Mouse (Mus musculus) bone marrow macrophage, adult 2 months (primary cell): ENCODE data around the gene Mydgf. TPM values are rescaled to one million over a fixed set of nuclear protein-coding genes. Genes with fewer than 3 reads are reported as not detected.

Experiments used
- H3K27ac ChIP-seq: 2 replicates; pipeline ENCODE4 v1.5.1; 2012; ENCODE audit warnings: low read depth, low read length; ENCODE audit not compliant: insufficient read depth
- H3K4me1 ChIP-seq: 2 replicates; pipeline ENCODE4 v1.6.1; 2012; ENCODE audit warnings: low read length; ENCODE audit not compliant: control insufficient read depth, insufficient read depth
- H3K4me3 ChIP-seq: 2 replicates; pipeline ENCODE4 v1.5.1; 2012; ENCODE audit warnings: mild to moderate bottlenecking, low read length, moderate library complexity; ENCODE audit not compliant: insufficient read depth
- CTCF ChIP-seq: IDR thresholded peaks from 2 replicates; pipeline ENCODE4 v1.5.1; 2012; ENCODE audit warnings: low read depth, mild to moderate bottlenecking, low read length, moderate library complexity
- POLR2A ChIP-seq: IDR thresholded peaks from 2 replicates; pipeline ENCODE4 v1.6.1; 2012; ENCODE audit warnings: mild to moderate bottlenecking, low read depth, low read length, borderline replicate concordance
- polyA plus RNA-seq: library from polyadenylated mRNA; stranded (reverse); fragments of >200 nt; gene quantifications from 2 replicates; pipeline ENCODE4 v1.2.4, GENCODE M21; 2012; ENCODE audit not compliant: missing spikeins, insufficient read depth, insufficient read length

The Mydgf gene
- polyA plus RNA-seq, 1 experiment, result 35.2 TPM

DNA sequence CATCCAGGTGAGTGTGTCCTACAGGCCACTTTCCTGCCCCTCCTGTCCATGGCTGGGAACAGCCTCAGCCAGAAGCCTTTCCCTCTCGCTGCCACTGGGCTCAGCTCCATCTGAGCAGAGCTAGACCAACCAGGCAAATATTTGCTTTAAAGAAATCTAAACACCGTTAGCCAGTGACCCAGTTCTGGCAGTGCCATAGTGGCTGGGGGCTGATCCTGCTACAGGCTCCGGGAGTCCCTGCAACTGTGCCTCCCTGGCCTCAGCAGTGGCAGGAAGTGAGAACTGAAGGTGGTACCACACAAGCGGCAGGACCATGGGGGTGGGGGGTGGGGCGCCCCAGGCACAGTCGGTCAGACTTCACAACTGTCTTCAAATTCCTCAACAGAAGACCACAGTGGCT, 29.0 kb upstream of the Mydgf start:
- no peak for TF ChIP-seq POLR2A
- no peak for TF ChIP-seq CTCF

DNA sequence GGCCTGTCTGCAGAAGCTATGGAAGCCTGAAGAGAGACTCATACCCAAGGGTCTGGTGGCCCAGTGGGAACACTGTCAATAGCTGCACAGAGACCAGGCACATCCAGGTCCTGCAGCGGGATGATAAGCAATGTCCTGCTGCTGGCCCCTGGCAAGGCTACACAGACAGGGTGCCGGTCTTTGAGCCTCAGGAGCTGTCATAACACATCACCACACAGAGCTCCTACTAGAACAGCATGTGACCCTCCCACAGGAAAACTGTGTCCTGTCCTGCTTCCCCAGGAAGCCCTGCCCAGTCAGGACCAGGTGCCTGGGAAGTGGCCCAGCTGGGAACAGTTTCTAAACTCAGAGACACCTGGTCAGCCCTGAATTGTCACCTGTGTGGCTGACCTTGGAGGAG, 27.4 kb upstream of the Mydgf start:
- Histone ChIP-seq H3K4me3 (no peak overlapping the region), H3K27ac (no peak overlapping the region), H3K4me1 (peaks cover 11% of the 10 kb centered on the region)
- TF ChIP-seq POLR2A (no peak), CTCF (no peak)

More for the DNA sequence above, 29.0 kb upstream of the Mydgf start:
- Histone ChIP-seq H3K4me3 (no peak overlapping the region), H3K27ac (no peak overlapping the region), H3K4me1 (peaks cover 22% of the 10 kb centered on the region)

DNA sequence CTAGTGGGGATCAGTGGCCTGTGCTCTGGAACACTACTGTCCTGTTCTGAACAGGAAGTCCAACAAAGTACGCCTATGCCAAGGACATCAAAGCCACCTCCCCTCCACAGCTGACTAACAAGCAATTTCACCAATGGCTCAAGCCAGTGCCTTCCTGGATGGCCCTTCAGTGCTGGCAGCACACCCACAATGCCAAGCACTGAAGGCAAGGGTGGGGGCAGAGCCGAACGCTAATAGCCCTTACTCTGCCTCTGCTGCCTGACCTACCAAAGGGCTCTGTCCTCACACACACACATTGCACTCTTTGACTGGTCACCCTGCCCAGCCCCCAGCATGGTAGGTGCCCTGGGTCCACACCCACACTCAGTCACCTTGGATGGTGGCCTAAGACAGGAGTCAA, 25.1 kb upstream of the Mydgf start:
- Histone ChIP-seq H3K27ac (no peak overlapping the region), H3K4me3 (no peak overlapping the region), H3K4me1 (peaks cover 11% of the 10 kb centered on the region)
- TF ChIP-seq CTCF (no peak), POLR2A (no peak)

DNA sequence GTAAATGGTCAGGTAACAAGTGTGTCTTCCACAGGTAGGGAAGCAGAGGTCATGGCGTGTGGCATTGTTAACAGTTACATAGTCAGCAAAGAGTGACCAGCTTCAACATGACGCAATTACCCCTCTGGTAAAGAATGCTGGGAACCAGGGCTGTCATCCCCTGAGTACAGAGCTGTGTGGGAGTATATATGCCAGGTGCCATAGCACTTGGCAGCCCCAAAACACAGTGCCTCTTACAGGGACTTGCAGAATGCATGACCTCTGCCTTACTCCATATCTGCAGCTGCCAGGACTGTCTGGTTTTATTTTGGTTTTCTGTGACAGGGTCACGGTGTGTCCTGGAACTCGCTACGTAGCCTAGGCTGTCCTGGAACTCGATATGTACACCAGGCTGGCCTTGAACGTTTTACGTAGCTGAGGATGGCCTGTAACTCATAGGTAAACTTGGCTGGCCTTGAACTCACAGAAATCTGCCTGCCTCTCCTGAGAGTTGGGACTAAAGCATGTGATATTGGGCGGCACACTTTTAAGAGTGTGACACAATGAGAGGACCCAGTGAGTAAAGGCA, 24.3 kb upstream of the Mydgf start:
- no peak overlapping the region for H3K27ac ChIP-seq
- H3K4me1 ChIP-seq, result peaks cover 11% of the 10 kb centered on the region
- no peak overlapping the region for H3K4me3 ChIP-seq
- TF ChIP-seq CTCF, result no peak

DNA sequence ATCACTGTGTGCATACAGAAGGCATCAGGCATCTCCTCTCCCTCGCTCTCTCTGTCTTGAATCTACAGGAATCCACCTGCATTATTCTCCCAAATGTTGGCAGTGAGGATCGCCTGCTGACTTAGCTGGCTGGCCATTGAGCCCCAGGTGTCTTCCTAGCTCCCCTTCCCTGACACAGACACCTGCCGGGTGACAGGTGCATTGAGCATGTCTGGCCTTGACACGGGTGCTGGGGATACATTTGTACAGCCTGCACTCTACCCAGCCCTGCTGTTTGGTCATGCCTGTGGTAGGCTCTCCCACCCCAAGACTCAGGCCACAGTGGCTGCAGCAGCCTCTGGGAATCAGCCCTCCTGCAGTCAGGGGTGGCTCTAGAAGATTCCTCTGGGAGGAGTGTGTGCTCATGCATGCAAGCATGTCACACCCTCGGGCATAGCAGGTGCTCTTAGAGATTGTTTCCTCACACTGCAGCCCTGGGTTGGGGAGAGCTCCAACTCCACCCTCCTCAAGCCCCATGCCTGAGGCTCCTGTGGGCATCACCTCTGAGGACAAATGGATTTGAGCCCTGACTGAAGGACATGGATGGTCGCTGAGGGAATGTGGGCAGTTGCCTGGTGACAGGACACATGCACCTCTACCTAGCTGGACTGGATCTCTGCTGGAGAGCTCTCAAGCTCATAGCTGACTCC, 23.4 kb upstream of the Mydgf start:
- TF ChIP-seq POLR2A (no peak), CTCF (no peak)
- no peak overlapping the region for H3K4me3 ChIP-seq
- no peak overlapping the region for H3K27ac ChIP-seq

DNA sequence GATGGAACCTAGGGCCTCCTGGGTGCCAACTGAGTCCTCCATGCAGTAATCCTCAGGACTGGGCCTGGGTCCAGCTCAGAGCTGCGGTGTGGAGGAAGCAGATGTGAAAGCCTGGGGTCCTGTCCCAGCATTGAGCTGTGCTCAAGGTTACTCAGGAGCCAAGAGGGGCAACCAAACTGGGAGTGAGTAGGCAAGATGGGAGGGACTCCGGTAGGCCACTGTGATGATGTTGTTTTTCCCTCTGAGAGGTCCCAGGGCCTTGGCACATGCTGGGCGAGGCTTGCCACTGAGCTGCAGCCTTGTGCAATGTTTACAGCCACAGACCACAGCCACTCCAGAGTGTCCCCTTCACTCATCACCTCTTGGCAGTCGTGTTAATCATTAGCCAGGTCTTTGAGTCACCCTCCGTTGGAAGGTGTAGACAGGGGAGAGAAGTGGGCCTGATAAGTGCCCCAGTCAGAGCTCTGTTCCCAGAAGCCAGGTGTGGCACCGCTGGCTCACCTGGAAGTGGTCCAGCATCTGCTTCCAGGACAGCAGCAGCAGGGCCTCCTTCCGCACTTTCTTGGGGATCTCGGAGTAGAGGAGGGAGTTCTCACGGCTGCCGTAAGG, 22.7 kb upstream of the Mydgf start:
- Histone ChIP-seq H3K4me1 (peaks cover 11% of the 10 kb centered on the region), H3K4me3 (no peak overlapping the region), H3K27ac (no peak overlapping the region)
- TF ChIP-seq POLR2A, result no peak
- no peak for TF ChIP-seq CTCF

More for the DNA sequence above, 23.4 kb upstream of the Mydgf start:
- peaks cover 11% of the 10 kb centered on the region for H3K4me1 ChIP-seq

DNA sequence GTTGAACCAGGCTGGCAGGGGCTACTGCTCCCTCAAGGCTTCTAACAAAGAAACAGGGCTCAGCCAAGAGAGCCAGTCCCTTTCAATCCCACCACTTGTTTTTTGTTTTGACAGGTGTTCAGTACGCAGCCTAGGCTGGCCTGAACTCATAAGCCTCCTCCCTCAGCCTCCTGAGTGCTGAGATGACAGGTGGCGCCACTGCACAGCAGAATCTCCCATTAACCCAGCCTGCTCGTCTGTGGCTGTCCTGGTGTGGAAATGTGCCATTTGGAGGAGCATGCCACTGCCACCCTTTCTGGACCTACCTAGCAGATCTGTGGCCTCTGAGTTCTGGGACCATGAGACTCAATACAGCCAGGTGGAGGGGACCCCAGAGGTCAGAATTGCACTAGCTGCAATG, 20.0 kb upstream of the Mydgf start:
- Histone ChIP-seq H3K4me3 (no peak overlapping the region), H3K4me1 (no peaks in the 10 kb centered on the region), H3K27ac (no peak overlapping the region)
- TF ChIP-seq CTCF, result no peak
- no peak for TF ChIP-seq POLR2A

DNA sequence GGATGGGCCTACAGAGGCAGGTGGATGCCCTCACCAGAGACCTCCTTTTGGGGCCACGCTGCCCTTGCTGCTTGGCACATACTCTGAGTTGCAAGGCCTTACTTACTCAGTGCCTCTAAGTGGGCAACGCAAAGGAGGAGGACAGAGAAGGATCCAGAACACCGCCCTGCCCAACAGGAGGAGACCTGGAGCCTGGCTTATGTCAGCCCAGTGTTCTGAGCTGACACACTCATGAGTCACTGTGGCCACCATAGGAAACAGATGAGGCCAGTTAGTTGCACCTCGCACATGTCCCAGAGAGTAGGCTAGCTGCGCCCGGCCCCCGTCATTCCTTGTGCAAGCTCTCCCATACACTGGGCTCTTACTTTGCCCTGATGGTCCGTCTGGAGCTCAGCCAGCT, 18.8 kb upstream of the Mydgf start:
- no peak for TF ChIP-seq CTCF
- no peak for TF ChIP-seq POLR2A
- Histone ChIP-seq H3K4me3 (no peak overlapping the region), H3K4me1 (no peaks in the 10 kb centered on the region), H3K27ac (no peak overlapping the region)

DNA sequence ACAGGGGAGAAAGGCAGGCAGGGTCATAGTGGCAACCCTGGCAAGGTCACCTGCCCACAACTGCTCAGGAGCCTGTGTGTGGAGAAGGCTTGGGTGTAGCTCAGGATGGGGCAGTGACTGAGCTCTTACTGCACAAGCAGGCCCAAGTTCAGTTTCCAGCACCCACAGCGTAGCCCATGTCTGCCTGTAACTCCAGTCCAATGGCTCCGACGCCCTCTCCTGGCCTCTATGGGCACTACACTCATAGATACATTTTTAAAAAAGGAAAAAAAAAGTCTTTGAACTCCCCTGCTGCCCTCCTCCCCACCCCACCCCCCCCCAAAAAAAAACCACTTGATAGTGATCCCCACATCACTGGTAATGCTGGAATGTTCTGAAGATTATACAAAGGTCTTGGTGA, 17.9 kb upstream of the Mydgf start:
- Histone ChIP-seq H3K4me3 (no peak overlapping the region), H3K4me1 (no peaks in the 10 kb centered on the region), H3K27ac (no peak overlapping the region)
- no peak for TF ChIP-seq POLR2A
- no peak; the same call in 1 of the 2 replicates for TF ChIP-seq CTCF

DNA sequence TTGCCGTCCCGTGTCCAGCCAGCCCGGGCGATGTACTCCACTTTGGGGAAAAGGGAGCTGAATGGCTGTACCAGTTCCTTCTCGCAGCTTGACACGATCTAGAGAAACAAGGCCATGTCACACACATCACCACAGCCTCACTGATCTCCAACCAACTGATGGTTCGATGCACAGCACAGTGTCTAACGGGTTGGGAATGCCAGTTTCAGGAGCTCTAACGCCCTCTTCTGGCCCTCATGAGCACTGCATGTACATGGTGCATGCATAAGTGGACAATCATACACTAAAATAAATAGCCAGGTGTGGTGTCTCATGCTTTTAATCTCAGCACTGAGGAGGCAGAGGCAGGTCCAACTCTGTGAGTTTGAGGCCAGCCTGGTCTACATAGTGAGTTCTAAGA, 16.9 kb upstream of the Mydgf start:
- Histone ChIP-seq H3K27ac (no peak overlapping the region), H3K4me3 (no peak overlapping the region), H3K4me1 (no peaks in the 10 kb centered on the region)
- TF ChIP-seq CTCF (no peak; the same call in 1 of the 2 replicates), POLR2A (no peak)

DNA sequence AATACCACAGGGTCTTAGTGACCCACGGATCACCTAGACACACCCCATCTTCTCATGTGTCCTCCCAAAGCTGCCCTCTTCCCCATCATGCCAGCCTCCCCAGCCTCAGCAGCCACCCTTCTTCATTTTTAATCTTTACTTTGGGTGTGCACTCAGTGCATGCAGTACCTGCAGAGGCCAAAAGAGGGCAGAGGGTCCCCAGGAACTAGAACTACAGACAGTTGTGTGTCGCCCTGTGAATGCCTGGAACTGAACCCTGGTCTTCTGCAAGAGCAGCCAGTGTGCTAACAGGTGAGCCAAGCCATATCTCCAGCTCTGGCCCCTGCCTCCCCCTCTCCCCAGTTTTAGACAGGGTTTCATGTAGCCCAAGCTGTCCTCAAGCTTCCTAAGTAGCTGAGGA, 13.1 kb upstream of the Mydgf start:
- Histone ChIP-seq H3K27ac (no peak overlapping the region), H3K4me1 (no peaks in the 10 kb centered on the region), H3K4me3 (no peak overlapping the region)
- TF ChIP-seq CTCF, result peak; percentile 53
- no peak for TF ChIP-seq POLR2A
